Mouse (Mus musculus): ENCODE measurements around the gene Myrfl.

Myrfl gene

DNA sequence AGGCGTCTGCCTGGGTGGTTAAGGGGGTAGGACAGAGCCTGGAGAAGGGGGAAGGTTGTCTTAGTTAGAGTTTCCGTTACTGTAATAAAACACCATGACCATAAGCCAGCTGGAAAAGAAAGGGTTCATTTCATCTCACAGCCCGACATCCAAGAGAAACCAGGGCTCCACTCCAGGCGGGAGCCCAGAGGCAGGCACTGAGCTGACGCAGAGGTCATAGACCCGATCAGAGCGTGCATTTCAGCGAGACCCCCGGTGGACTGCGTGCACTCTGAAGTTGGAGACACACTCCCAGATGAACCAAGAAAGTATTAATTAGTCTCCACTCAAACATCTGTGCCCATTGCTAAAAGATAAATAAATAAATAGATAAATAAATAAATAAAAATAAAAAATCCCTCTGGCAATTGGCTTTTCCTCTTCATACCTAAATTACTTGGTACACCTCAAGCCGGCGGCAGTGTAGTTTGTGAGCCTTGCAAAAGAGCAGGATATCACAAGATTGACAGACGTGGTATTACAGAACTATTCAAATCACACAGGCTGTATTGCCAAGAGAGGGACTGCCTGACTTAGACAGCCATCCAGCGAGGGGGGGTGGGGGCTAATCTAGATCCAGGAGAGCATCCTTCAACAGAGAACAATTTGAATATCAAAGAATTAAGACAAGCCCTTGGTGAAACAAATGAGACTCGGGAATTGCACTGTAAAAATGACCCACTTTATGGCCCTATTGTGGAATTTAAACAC, 81.2 kb downstream of the Myrfl start:
- DNase-seq (ENCODE audit: low read depth) = no peak

DNA sequence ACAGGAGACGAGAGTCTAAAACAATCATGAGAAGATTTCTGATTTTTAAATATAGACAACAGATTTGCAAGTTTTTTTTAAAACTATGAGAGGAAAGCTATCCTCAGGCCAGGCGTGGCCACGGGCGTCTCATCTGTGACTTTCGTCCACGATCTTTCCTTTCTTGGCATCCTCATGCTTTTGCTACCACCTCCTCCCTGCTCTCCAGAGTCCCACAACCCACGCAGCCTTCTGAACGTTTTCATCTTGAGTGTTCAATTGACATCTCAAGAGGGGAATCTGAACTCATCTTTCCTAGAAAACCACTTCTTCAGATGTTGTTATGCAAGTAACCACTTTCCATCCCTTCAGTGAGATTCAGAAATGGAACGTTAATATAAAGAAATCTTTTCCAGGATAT, 83.6 kb downstream of the Myrfl start:
- no peak for DNase-seq (ENCODE audit: low read depth)

DNA sequence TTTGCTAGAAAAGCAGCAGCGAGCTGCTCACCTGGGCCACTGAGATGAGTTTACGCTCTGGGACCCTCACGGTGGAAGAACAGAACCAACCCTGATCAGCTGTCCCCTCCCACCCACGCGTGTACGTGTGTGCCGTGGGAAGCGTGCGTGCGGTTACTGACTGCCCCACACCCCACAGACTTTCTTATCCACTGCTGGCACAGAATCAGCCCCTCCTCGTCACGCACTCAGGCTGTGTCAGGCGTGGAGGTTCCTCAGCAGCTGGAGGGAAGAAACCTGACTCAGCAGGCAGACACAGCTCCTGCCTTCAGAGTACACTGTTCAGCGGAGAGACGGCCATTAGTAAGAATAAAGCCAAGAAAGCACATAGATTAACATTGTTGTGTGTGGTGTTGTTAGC, 86.0 kb downstream of the Myrfl start:
- DNase-seq (ENCODE audit: low read depth) = no peak

DNA sequence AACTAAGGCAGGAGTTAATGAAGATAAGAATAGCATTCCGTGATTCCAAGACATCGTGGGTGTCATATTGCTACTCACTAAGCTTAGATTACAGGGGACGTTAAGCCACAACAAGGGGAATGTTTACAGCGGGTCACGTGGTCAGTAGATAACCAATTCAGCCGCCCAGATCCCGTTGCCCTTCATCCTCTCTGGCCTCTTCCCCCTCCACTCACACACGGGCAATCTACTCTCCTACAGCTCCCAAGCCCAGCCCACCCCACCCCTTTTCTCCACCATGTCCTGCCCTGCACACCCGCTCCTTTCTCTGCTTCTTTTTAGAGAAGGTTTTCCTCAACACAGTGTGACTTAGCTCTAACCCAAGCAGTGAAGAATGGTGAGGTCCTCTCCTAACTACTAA, 87.3 kb downstream of the Myrfl start:
- DNase-seq (ENCODE audit: low read depth) = no peak

DNA sequence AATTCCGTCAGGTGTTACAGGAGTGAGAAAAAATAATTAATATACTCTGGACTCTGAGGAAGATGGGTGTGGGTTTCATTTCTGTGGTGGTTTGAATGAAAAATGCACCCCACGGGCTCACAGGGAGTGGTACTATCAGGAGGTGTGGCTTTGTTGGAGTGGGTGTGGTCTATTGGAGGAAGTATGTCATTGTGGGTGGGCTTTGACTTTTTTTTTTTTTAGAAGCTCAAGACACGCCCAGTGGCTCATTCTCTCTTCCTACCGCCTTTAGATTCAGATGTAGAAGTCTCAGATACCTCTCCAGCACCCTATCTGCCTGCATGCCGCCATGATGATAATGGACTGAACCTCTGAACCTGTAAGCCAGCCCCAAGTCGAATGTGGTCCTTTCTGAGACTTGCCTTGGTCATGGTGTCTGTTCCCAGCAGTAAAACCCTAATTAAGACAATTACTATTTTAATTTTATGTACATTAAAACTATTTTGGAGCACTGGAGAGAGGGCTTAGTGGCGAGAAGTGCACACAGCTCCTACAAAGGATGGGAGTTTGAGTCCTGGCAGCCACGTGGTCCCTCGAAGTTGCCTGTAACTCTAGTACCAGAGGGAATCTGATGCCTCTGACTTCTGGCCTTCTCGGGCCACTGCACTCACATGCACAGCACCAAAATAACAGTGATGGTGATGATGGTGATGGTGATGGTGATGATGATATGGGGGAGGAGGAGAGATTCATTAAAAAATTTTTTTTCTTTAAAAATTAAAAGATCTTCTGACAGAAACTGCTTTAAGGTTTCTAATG, 88.0 kb downstream of the Myrfl start:
- no peak for DNase-seq (ENCODE audit: low read depth)

DNA sequence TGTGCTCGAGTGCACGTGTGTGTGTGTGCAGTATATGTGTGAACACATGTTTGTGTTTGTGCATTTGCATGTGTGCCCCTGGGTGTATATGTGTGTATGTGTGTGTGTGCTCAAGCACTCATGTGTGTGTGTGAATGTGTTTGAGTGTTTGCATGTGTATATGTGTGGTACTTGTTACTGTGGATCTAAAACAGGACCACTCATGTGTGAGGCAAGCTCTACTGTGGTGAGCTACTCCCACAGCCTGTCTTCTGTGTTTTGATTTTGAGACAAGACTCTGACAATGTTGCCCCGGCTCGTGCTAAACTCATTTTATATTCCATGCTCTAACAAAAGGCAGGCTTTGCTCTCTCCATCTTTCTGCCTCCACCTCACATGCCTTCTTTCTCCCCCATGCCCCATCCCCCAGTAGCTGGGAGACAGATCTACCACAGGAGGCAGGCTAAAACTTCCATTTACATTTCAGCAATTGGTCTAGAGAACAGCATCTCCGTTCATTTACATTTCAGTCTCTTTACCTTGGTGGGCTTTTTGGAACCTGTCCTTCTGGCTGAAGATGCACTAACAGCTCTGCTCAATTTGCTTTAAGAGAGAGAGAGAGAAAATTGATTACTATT, 94.4 kb downstream of the Myrfl start:
- DNase-seq (ENCODE audit: low read depth) = no peak

DNA sequence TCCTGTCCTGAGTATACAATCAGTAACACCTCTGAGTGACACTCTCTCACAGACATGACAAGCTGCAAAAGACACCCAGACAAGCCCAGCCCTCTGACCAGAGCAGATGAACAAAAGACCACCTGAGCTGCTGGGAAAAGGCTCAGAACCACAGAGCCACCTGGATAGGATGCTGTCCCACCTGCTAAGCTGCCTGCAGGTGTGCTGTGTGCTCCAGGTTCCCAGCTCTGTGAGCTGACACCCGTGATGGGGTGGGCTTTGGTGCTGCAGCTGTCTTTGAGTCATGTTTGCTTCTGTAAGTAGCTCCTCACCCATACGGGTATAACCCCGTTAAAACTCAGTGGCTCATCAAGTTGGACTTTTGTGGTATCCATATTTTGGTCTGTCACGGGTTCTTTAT, 95.4 kb downstream of the Myrfl start:
- no peak for DNase-seq (ENCODE audit: low read depth)

DNA sequence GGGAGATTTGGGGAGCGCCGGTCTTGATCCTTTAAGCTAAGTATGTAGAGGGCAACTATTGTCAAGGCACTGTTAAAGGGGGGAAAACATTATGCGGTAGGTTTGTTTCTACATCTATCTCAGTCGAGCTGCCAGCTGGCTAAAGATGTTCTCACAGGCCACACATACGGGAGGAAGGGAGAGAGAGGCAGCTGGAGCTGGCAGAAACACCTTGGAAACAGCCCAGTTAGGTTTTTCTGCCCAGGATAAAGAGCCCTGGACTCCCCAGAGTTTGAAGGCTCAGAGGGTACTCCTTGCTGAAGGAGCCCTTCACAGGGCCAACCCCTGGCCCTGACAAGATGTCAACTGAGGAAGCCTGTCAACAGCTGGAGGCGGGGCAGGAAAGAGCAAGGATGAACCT, 100.7 kb downstream of the Myrfl start:
- no peak for DNase-seq (ENCODE audit: low read depth)

DNA sequence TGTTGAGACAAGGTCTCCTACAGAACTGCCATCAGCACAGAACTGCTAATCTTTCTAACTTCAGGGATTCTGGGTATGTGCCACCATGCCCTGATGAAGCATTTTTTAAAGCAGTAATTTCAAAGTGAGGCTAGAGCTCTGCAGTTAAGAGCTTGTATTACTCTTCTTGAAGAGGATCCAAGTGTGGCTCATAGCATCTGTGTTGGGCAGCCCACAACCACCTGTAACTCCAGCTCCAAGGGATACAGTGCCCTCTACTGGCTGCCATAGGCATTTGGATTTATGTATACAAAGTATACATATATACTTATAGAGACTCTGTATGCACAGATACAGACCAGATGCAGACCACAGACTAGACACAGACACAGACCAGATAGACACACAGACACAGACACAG, 107.6 kb downstream of the Myrfl start:
- DNase-seq (ENCODE audit: low read depth) = peak; percentile 57

DNA sequence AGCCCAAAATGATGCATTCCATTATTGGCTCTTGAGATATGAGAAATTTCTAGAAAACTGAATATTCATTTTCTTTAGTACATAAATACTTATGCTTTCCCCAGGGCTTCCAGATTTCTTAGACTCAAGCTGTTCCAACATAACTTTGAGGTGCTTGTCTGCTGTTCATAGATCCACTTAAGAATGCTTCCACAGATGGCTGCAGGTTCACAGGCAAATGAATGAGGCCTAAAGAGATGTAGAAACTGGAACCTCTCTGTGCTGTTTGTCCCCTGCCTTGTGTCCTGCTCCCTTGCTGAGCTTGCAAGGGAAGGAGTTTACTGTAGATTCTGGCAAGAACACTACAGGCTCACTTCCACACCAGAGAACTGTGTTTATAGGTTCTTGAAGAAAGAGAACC, 108.3 kb downstream of the Myrfl start:
- no peak for DNase-seq (ENCODE audit: low read depth)

DNA sequence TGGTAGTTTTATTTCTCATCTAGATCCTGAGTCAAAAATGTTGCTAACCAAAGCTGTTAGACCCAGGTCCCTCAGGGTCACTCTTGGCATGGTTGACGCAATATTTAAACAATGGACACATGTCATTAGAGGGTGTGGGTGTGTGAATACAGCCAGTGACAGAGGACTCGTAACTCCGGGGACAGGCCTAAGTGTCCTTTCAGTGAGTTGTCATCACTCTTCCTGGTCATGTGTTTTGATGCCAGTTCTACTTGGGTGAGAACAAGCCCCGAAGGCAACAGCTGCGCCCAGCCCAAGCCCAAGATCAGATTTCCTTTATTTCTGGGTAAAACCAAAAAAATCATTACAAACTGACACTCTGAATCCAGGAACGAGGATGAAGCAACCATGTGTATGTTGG, 112.6 kb downstream of the Myrfl start:
- no peak for DNase-seq (ENCODE audit: low read depth)

DNA sequence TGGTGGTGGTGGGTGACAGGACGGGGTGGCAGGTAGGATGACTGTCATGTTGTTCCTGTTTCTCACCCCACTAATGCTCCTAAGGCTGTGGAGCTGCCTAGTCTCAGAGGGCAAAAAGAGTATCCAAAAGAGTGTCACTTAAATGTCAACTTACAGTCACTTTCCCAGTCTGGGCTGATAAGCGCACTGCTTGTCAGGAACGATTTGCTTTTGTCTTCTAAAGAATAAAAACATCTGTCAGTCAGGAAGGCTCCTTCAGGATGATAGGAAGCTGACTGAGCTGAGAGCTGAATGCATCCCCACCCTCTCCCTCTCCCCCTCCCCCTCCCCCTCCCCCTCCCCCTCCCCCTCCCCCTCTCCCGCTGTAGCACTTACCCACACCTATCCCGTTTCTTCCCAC, 113.7 kb downstream of the Myrfl start:
- DNase-seq (ENCODE audit: low read depth) = no peak

DNA sequence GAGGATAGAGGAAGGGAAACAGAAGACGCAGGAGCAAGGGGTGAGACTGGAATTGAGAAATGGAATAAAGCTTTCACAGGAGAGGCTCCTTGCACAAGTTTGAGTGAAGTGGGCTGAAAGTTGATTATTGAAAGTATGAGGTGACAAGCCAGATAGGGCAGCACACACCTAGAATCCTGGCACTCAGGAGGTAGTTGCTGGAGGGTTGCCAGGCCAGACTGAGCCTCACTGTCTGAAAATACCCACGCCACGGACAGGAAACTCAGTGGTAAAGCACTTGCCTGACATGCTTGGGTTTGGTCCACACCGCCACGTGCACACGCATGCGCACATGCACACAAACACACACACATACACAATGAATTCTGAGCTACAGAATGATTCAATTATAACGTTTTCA, 118.8 kb downstream of the Myrfl start:
- no peak for DNase-seq (ENCODE audit: low read depth)

DNA sequence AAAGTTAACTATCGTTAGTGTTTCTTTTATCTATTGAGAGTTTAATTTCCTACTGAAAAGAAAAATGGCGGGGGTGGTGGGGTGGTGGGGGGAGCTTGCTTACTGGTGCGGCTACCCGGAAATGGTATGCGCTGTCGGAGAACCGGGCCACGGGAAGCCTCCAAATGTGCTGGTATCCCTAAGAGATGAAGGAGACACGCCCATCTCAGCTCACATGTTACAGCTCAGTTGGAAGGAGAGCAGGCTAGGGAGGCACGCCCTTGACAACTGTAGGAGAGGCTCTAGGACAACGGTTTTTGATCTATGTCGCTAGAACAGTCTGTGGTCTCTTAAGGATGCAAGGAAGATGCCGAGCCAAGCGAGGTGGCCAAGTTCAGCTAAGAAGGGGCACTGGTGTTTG, 119.9 kb downstream of the Myrfl start:
- DNase-seq (ENCODE audit: low read depth) = no peak

DNA sequence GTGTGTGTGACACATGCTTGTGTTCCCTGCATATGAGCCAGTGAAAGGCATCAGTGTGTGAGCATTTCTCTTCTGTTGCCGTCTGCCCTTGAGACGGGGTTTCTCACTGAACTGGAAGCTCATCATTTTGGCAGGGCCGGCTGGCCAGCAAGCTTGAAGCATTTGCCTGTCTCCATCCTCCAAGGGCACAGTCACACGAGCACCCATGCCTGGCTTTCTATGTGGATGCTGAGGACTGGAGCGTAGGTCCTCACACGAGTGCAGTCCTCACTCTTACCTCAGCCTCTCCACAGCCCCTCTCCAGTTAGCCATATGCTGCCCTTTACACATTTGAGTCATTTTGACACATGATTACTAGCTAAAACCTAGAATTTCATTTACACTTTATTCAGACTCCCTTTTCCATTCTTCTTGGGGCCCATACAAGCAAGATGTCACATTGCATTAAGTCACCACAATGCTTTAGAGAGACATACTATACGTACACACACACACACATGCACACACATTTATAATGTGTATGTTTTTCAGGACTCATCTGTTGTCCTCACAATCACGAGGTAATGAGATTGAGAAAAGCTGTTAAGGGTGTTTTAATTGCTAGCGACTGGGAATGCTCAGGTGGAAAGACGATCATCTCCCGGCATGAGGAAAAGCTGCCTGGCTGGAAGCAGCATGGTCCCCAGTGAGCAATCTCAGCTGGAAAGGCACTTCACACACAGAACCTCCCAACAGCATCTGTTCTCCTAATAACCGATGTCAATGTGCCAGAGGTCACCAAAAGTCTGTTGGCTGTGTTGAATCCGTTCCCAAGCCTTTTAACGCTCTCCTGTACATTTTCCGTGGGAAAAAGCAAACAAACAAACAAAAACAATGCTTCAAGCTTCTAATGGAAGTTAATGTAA, 122.6 kb downstream of the Myrfl start:
- DNase-seq (ENCODE audit: low read depth) = no peak

DNA sequence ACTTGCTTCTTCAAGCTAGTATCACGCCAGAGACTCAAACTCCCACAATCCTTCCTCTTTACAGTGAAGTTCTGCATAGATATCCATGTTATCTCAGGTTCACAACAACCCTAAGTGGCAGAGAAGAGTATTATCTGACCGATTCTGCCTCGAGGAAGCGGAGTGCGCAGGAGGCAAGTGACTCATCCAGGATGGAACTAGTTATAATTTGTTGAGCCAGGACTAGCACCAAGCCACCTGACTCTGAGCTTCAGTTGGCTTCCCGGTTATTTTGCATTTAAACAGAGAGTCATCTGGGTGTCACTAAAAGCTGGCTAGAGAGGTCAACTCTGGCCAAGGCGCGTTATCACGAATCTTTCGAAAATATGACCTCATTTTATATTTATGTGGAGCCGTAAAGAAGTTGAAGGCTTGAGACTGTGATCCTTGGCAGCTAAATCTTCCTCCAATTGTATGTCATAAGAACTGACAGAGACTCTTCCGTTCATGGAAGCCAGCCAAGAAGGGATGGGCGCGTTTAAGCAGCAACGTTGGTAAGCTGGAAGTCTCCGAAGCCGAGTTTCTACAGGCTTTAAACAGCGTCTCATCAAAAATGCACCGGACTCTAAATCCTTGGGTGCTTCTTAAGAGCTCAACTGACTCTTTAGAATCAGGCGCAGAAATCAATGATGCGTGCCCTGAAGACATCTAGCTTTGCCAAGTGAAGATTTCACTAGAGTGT, 125.3 kb downstream of the Myrfl start:
- no peak for DNase-seq (ENCODE audit: low read depth)

DNA sequence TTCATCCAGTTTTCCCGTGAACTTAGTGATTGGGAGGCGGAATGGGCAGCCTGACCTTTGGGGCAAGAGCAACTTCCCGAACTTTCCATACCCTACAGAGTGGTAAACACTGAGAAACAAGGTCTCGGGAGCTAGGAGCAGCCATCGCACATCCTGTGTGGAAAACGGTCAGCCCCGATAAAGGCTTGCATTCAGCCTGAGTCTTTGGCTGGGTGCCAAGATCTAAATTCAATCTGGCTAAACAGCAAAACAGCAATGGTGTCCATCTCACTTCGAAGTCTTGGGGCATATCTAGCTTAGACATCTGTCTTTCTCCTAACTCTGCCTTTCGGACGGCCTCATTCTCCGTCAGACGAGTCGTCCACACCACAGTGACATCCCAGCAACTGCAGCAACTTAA, 128.1 kb downstream of the Myrfl start:
- DNase-seq (ENCODE audit: low read depth) = no peak

DNA sequence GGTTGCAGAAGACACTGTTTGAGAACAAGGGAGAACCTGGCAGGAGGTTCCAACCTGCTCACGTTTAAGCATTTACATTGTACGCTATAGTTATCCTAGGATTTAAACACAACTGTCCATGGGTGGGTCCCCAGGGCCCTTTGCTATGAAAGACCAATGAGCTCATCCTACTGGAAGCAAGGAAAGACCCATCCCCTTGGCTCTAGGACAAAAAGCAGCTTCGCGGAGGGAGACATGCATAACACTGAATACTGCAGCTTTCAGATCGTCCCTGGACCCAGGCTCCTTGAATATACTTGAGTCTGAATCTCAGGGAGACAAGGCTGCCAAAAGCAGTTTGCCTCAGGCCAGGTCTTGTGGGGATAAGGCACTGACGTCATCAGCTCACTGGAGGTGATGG, 130.2 kb downstream of the Myrfl start:
- DNase-seq (ENCODE audit: low read depth) = no peak

DNA sequence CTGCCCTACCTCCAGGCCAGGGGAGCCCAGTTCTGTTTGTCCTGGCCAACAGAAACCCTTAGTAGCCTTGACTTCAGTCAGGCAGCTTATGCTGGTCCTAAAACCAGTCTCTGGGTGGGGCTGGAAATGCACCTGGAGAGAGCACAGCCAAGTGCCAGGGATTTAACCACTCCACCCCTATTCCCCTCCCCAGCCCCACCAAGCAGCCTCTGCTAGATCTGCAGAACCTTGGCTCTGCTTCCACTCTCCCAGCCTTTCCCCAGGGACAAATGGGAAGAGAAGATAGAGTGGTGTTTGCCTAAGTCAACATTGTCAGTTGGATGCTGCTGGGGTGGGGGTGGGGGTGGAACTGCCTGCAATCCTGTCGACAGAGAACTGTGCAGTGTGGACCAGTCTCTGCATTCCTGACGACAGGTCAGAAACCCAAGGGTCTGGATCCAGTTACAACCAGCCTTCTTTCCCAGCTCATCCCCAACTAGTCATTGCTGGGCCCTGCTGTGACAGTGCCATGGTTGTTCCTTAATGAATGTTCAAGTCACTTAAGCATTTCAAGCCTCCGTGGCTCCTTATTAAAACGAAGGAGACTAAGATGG, 135.1 kb downstream of the Myrfl start:
- no peak for DNase-seq (ENCODE audit: low read depth)

DNA sequence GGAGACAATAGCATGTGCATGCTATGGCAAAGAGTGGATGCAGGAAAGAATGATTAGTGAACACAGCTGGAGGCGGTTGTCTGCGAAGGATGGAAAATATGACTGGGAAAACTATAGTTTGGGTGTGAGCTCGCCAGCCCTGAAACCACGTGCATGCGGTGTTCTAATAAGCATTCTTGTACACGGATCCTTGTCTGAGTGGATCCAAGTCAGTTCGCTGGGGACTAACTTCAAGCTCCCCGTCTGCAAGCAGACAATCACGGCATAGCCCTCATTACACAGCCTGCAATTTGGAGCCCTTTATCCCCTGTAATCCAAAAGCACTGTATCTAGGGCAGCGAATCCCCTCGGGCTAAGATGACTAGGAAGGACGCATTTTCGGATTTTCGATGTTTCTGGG, 136.2 kb downstream of the Myrfl start:
- no peak for DNase-seq (ENCODE audit: low read depth)

DNA sequence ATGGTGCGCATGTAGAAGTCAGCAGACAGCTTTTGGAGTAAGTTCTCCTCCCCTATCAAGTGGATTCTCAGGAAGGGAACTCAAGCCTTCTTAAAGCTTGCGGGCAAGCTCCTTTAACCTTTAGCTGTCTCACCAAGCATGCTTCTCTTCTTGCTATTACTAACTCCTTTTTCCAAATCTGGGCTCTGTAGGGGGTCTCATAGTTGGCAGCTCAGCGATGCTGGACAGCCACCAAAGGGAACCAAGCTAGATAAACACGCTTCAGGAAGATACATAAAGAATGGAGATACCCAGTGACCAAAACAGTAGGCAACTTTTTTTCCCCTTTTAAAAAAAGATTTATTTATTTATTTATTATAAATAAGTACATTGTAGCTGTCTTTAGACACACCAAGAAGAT, 136.9 kb downstream of the Myrfl start:
- DNase-seq (ENCODE audit: low read depth) = no peak

Data from induced T-regulatory cell, adult 2 months (primary cell).